Mouse (Mus musculus) spleen, postnatal 14 days (tissue): Measurements from ENCODE around the gene Ctdsp1.
"Not testable (repeated sequence)": the region's sequence is repeated elsewhere in the genome, so short reads cannot be mapped to it uniquely, and the experiment has no call there.

Experiments
- DNase-seq, 2 experiments: peaks; one replicate each; pipeline ENCODE4 v3.0.0; 2021 to 2022; ENCODE audit warnings: low spot score in 2 of 2

Gene Ctdsp1

GRCm38 (mm10) chr1:74396456-74397222 lies 5.3 kb downstream of the Ctdsp1 start:
- not testable (repeated sequence) for DNase-seq

GRCm38 (mm10) chr1:74397268-74397918 lies 6.1 kb downstream of the Ctdsp1 start:
- peak; percentile 95 to 97 for DNase-seq

DNA sequence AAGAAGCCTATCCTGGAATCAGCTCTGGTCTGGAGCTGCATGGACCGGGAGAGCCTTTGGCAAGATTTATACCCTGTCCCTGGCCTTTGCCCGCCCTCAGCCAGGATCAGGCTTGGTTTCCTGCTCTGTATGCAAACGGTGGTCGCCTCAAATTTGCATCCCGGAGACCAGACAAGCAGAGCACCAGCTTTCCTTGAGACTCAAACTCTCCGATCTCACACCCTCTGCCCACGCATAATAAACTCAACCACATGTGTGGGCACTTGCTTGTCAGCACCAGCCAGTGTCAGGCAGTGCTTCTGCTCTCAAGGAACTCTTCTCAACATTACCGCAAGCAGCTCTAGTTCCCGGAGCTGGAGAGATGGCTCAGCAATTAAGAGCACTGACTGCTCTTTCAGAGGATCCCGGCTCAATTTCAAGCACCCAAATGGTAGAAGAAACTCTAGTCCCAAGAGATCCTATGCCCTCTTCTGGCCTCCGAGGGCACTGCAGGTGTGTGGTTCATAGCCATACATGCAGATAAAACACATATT lies 6.7 kb downstream of the Ctdsp1 start:
- DNase-seq: peak; percentile 60 to 82

DNA sequence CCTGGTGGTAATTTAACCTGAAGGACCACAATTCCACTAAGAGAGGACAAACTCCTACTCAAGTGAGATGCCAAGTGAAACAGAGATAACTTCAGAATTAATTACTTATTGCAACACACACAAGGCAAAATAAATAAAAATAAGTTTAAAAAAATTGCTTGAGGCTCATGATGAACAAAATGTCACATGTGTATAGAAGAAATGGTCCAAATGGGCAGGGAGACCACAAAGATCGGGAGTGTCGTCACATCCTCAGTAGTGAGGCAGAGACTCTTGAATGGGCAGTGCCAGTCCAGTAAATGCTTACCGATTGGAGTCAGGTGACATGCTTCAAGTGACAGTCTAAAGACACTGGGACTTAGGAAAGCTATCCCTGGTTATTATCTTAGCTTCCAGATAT lies 9.2 kb downstream of the Ctdsp1 start:
- DNase-seq: no peak

- DNase-seq: no peak
Measured at GRCm38 (mm10) chr1:74401015-74401702, 9.8 kb downstream of the Ctdsp1 start.

GRCm38 (mm10) chr1:74404206-74404605 lies 12.9 kb downstream of the Ctdsp1 start:
- no peak for DNase-seq

DNA sequence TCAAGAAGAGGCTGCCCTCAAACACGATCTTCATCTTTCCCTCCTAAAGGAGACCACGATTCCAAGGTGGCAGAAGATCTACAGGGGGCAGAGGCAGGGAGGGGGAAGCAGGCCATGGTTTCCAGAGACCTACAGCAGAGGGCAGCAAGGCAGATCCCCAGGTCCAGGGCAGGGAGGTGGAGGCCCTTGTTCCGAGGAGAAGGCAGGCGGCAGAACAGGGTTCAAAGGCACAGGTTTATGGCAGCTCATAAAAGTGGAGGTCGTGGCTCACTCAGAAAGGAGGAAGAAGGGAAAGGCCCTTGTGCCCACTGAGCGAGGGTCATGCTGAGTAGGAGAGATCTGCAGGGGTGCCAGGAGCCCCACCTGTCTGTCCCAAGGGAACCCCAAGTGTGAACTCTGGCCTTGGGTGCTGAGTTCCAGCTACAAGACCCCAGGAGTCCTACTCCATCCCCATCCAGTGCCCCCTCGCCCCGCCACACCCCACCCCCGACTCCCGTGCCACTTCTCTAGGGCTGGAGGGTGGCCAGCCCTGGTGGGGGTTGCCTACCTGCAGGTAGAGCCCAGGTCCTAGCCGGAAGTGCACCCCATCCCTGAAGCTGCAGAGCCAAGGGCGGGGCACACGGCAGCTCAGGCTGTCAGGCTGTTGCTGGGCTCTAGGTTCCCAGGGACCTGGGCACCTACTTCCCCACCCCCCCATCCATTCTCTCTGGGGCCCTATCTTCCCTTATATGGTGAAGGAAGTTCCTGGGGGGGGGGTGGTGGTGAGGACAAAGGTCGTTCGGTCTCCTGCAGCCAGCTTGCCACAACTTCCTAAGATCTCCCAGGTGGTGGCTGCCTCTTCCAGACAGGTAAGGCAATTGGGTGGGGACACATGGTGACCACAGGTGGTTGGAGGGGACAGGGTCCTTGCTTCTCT lies 17.5 kb downstream of the Ctdsp1 start, which contains the start of gene Vil1:
Vil1 (plus strand) TSS at position 788 of the 916 bp plus-strand sequence.
- no peak for DNase-seq

- no peak for DNase-seq
Measured at GRCm38 (mm10) chr1:74411753-74412325, 20.5 kb downstream of the Ctdsp1 start.

DNA sequence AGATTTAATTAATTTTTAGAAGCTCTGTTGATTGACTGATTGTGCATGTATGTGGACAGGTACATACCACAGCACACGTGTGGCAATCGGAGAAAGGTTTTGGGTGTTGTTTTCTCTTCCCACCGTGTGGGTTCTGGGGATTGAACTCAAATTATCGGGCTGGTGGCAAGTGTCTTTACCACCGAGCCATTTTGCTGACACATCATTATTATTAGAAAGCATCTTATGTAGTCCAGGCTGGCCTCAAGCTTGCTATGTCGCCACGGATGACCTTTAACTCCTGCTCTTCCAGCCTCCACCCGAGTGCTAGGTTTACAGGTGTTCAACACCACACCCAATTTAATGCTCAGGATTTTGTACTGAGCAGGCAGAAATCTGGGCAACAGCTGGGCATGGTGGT lies 21.4 kb downstream of the Ctdsp1 start:
- DNase-seq: no peak

GRCm38 (mm10) chr1:74415143-74415542 lies 23.8 kb downstream of the Ctdsp1 start:
- DNase-seq: peak in 1 of 2 experiments; percentile 11

- no peak for DNase-seq
Measured at GRCm38 (mm10) chr1:74418747-74419439, 27.6 kb downstream of the Ctdsp1 start.

GRCm38 (mm10) chr1:74419440-74419794 lies 28.1 kb downstream of the Ctdsp1 start:
- no peak for DNase-seq

DNA sequence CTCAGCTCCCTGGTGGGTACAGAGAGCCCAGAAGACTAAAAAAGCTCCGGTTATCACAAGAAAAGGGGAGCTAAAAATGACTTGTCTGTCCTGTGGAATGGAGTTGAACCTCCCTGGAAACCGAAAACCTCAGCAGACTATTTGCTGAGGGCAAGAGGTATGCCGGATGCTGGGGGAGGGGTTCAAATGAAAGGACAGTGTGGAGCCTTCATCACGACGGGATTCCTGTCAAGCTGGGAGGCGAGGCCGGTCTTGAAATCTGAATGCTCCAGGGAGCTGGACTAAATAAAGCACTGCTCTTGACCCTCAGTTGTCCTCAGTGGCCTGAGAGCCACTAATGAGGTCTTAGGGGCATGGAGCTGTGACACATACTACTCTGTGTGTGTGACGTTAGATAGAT lies 31.8 kb downstream of the Ctdsp1 start:
- DNase-seq: no peak

DNA sequence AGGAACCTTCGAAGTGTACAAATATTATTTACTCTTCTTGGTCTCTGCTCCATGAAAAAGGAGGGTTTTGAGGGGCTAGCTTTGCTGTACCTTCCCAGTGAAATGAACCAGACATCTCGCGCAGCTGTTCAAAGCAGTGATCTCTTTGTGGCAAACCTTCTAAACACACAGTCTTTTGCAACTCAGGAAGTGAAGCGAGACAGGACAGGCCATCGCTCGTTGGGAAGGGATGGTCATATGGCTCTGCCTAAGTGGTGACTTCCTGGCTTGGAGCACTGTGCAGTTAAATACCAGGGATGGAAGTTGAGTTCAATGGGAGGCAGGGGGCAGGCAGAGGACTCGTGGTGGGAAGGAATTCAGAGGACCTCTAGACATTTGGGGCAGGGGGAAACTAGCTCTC lies 34.5 kb downstream of the Ctdsp1 start:
- no peak for DNase-seq

DNA sequence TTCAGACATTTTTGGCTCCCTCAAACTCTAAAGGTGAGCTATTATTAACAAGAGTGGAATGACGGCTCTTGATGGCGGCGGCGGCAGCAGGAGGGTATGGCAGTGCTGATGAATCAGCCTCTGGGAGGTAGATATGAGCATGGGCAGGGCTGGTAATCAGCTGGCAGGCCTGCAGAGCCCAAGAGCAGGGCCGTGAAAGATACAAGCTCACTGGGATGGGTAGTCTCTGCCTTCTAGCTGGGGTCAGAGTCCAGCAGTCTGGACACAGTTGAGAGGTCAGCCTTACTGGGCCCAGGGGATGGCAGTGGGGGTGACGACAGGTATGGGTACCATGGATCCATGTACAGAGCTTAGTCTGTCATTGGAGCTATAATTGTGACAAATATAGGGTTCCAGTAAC lies 41.9 kb downstream of the Ctdsp1 start:
- DNase-seq: no peak

DNA sequence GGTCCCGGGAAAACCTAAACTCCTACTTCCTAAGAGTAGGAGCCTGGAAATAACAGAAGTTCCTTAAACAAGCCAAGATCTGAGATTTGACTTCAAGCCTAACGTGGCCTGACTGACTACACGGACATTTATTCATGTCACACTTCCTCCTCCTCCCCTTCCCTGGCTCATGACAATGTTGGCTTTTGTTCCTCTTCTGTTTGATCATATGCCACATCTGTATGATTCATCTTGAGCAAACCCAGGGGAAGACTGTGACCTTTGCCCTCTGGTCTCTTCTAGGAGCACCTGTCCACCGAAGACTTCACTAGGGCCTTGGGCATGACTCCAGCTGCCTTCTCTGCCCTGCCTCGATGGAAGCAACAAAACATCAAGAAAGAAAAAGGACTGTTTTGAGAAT lies 43.3 kb downstream of the Ctdsp1 start:
- DNase-seq: no peak

DNA sequence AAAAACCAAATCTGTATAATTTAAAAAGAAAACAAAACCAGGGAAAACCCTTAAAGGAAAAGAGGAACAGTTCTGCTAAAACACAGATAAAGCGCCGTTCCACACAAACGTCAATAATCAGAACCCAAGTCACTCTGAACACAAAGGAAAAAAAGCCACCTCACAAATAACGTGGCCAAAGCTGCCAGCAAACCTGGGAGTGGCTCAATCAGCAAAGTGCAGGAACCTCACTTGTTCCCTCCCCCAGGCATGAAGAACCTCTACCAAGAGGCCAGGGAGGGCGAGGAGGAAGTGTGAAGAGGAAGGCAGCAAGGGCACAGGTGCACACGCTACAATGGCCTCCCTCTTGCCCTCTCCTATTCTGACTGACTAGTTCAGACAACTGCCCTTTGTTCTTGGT lies 44.3 kb downstream of the Ctdsp1 start:
- DNase-seq: no peak

- DNase-seq: no peak
Measured at GRCm38 (mm10) chr1:74437702-74438427, 46.6 kb downstream of the Ctdsp1 start.

DNA sequence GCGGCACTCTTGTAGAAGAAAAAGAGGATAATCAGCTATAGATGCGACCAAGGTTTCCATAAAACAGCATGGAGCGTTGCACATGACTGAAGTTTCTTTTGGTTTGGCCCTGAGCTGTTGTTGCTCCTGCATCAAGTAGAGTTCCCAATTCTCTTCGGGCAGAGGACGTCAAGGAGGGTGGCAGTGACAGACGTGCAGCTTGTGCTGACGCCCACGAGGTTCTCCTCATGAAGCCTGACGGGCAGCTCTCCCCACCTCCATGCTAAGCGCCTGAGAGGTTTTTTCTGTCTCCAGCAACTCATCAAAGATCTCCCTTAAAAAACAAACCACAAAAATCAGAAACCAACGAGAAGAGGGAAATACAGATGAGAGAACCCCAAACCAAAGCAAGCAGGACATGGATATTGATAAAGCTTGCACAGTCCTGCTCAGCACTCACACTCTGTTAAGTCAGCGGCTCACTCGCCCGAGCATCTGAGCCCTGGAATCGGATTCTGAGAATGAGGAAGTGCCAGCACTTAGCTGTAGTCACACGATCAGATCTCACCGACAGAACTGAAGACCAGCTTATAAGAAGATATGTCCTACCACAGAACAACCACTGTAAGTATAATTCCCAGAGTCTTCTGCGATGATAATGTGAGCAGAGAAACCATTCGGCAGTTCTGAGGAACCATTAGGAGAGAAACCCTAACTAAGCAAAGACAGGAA lies 48.0 kb downstream of the Ctdsp1 start:
- no peak for DNase-seq
